Mouse (Mus musculus) splenic B cell, adult 2 months (primary cell): ENCODE results near the gene Wfs1.

ENCODE experiments used
- DNase-seq: peaks from one replicate; pipeline ENCODE4 v3.0.0-alpha.2; 2011; ENCODE audit warnings: low read depth, low spot score
- H3K27me3 ChIP-seq: 2 replicates; pipeline ENCODE4 v1.6.1; 2012; ENCODE audit warnings: mild to moderate bottlenecking, low read length, moderate library complexity, mixed read lengths; ENCODE audit not compliant: control insufficient read depth, poor library complexity, insufficient read depth, severe bottlenecking
- H3K36me3 ChIP-seq: 2 replicates; pipeline ENCODE4 v1.6.1; 2012; ENCODE audit warnings: mild to moderate bottlenecking, low read length, moderate library complexity, mixed read lengths; ENCODE audit not compliant: control insufficient read depth, poor library complexity, insufficient read depth, severe bottlenecking

Gene Wfs1

DNA sequence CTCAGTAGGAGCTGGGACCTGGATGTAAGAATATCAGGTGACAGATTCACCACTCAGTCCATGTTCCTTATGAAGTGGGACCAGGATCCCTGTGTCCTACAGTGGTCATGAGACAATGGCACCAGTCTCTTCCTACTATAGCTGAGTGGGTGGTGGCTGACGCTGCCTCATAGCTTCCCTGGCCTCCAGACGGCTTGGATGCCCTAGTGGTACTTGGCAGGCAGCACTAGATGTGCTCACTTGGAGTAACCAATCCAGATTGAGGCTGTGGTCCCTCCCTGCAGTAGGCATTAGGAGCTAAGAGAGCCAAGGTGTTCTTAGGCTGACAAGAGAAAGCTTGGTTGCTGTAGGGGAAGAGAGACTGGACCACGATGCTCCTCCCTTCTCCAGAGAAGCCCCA lies 59.6 kb downstream of the Wfs1 start:
- Histone ChIP-seq H3K36me3 (no peaks in the 10 kb centered on the region), H3K27me3 (no peaks in the 10 kb centered on the region)
- DNase-seq: no peak

DNA sequence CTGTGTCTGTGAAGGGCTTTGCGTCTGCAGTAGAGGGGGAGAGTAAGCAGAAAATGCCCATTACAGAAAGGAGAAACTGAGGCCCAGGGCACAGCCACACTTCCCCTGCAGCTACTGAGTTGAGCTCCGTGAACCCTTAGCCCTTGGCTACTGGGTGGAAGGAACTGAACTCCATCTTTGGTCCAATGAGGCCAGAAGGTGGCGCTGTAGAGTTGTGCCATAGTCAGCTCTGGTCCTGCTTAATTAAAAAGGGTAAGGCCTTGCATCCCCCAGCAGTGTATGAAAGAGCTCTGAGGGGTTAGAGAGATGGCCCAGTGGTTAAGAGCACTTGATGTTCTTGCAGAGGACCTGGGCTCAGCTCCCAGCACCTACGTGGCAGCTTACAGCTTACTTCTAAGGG lies 60.3 kb downstream of the Wfs1 start:
- peak; percentile 31 for DNase-seq
- no peaks in the 10 kb centered on the region for H3K27me3 ChIP-seq

DNA sequence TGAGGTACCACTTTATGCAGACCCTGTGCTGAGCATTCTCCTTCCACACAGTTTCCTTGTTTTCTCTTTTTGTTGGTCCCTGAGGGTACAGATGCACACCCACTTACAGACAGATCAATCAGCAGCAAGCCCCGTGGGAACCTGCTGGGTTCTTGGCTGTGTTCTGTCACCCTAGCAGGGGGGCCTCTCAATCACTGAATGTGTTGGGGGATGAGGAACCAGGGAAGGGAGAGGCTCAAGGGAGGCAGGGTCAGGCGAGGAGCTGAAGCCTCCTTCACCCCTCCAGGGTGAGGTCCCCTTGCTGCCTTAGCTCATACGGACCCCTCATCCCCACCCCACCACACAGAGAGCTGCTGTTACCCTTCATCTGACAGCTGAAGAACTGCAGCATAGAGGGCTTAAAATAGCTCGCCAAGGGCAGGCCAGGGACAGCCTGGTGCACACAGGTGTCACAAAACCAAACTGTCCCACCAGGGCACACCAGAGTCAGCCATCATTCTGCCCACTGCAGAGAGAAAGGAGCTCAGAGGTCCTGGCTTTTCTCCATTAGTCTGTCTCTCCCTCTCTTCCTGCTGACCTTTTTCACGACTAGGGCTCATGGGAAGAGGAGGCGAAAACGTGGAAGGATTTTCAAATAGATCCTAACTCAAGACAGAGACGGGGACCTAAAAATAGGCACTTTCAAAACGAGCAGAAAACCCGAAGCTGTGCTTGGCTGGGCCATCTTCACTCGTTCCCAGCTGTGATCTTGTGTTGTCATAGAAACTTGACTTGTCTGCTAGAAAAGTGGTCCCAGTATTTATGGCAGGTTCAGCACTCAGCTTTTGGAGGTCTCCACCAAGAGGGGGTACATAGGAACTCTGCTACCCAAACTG lies 64.9 kb downstream of the Wfs1 start:
- no peak for DNase-seq
- no peaks in the 10 kb centered on the region for H3K36me3 ChIP-seq
- H3K27me3 ChIP-seq: no peaks in the 10 kb centered on the region

More for the DNA sequence above, 60.3 kb downstream of the Wfs1 start:
- H3K36me3 ChIP-seq: no peaks in the 10 kb centered on the region

DNA sequence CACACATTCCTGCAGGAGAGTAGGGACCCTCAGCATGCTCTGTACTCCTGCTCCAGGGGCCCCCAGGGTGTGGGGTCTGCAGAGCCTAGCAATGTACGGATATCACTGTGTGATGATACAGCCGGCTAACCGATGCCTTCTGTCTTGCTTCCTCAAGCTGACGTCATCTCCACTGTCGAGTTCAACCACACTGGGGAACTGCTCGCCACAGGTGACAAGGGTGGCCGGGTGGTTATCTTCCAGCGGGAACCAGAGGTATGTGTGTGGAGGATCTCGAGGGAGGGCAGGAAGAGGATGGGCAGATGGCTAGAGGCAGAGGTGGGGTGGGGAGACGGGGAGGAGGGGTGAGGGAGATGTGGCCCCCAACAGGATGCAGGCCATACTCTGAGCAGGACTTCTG lies 66.2 kb downstream of the Wfs1 start:
- Histone ChIP-seq H3K27me3 (no peaks in the 10 kb centered on the region), H3K36me3 (no peaks in the 10 kb centered on the region)
- DNase-seq: no peak

DNA sequence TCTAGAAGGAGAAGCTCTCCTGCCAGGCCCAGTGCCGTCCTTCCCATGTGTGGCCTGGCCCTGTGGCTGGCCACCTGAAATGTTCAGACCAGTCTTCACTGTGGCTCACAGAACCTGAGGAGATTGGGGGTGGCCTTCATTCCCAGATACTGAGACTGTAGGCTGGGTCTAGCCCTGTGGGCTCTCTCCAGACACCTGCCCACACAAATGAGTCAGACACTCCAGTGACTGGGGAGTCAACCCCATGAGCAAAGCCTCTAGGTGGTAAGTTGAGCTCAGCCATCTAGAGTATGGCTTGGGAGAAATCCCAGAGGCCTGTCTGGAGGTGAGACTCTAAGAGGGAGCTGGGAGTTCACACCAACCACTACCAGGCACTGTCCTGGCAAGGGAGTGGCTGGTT lies 67.1 kb downstream of the Wfs1 start:
- Histone ChIP-seq H3K36me3 (no peaks in the 10 kb centered on the region), H3K27me3 (no peaks in the 10 kb centered on the region)
- DNase-seq: no peak

DNA sequence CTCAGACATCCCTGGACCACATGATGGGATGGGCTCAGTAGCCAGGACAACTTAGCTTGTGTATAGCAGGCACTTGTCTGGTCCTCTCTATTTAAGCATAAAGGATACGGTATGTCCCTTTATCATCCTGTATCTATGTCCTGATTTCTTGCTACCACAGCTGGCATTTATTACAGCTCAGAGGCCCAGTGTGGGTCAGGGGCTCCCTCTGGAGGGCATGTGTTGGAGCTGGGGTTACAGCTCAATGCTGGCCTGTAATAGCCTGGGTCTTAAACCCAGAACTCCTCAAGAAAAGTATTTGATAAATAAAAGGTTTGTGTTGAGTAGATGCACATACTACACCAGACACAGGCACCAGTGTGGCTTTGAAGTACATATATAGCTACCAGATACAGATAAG lies 68.9 kb downstream of the Wfs1 start:
- no peaks in the 10 kb centered on the region for H3K27me3 ChIP-seq
- DNase-seq: no peak

DNA sequence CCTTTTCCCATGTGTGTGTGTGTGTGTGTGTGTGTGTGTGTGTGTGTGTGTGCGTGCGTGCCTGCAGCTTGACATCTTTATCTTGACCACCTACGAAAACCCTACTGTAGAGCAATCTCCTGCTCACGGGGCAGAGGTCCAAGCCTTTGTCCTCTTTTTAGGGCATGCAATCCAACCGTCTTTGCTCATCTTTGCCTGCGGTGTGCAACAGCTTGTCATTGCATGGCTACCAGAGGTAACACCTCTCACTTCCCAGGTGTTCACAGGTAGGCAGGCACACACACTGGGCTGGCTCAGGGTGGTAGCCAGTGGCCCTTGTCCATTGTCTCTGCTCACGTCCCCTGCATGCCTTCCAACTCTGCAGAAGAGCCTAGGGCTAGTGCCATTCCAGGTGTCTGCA lies 71.0 kb downstream of the Wfs1 start:
- H3K27me3 ChIP-seq: no peaks in the 10 kb centered on the region
- DNase-seq: no peak

More for the DNA sequence above, 68.9 kb downstream of the Wfs1 start:
- H3K36me3 ChIP-seq: no peaks in the 10 kb centered on the region

DNA sequence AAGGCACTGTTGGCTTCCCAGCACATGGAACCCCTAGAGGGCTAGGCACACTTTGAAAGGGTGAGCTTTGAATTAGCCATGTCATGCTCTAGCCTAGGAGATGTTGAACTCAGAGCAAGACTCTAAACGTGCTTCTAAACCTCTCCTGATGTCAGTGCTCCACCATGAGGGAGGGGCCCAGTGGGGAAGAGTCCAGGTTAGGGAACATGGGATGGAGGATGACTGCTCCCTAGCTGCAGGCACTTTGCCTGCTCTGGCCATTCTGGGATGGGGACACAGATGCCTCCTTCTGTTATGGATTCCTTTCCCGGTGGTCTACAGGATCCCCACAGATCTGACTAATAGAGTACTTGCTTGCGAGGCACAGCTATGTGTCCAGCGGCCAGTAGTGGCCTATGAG lies 71.8 kb downstream of the Wfs1 start:
- no peak for DNase-seq
- Histone ChIP-seq H3K27me3 (no peaks in the 10 kb centered on the region), H3K36me3 (no peaks in the 10 kb centered on the region)

More for the DNA sequence above, 71.0 kb downstream of the Wfs1 start:
- no peaks in the 10 kb centered on the region for H3K36me3 ChIP-seq

DNA sequence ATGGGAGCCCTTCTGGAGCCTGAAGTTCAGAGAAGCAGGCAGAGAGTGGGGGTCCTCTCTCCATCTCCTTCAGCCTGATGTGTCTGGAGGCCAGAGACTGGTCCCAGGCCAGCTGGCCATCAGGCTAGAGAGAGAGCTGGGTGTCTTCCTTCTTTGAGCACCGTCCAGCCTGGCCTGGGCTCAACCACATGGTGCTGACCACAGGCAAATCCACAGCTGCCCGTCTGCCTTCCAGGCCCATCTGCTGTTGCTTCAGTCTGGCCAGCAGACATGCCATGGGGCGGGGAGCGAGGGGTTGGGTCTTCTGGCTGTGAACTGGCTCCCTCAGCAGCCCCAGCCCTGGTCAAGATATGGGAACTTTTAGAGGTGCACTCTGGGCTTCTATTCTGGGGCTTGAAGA lies 72.4 kb downstream of the Wfs1 start:
- Histone ChIP-seq H3K27me3 (no peaks in the 10 kb centered on the region), H3K36me3 (no peaks in the 10 kb centered on the region)
- DNase-seq: no peak
